Mouse (Mus musculus): ENCODE measurements around the gene Fam126a.

- TF ChIP-seq CTCF (IDR thresholded peaks at IDR 0.05 in 2 of 3, conservative IDR thresholded peaks at IDR 0.05 in 1 of 3; ENCODE audit: control insufficient read depth in 1 of 3, insufficient read depth in 1 of 3, low read depth in 2 of 3, low read length in 3 of 3, poor library complexity in 1 of 3, severe bottlenecking in 1 of 3), result no peak
- no peak for TF ChIP-seq EP300 (IDR thresholded peaks at IDR 0.05; ENCODE audit: low read depth in 1 of 2, low read length in 2 of 2)
- no peak for TF ChIP-seq RAD21 (IDR thresholded peaks at IDR 0.05; ENCODE audit: low read depth, low read length)
- TF ChIP-seq RCOR1 (IDR thresholded peaks at IDR 0.05; ENCODE audit: low read depth, low read length), result no peak
- no peak for TF ChIP-seq GABPA (IDR thresholded peaks at IDR 0.05; ENCODE audit: low read depth, low read length)
These were observed 17.0 kb downstream of the Fam126a start for GRCm38 (mm10) chr5:24013338-24014003.
